In the genomic region with DNA sequence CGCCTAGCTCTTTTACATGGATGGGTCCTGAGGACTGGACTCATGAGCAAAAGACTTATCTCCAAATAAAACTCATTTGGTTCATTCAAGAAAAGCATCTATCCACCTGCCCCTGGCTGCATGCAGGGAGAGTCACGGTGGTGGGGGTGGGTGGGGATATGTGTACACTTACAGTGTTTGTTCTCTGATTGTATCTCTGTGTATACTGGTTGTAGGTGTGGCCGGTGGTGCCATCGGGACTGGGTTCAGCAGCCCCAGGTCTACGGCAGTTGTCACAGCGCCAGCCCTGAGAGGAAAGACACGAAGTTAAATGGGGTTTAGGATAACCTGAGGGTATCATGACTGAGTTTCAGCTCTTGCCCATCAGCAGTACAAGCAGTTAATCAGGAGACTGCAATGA, we compare ENCODE assay signal across 21 mouse cellular contexts.
"Had no signal": no experiment of that assay in that cellular context is flagged by ENCODE, and none has a peak within 500 bp of the region (broad histone marks: within the 10 kb centered on the region; RNA-seq: fewer than 3 reads in every experiment).

No protein-coding gene starts in this region.

- H3K4me2 ChIP-seq: intestine, embryonic 15.5 days; kidney, embryonic 15.5 days; limb, embryonic 13.5 days; liver, embryonic 12.5 days; liver, embryonic 15.5 days; lung, embryonic 15.5 days; midbrain, embryonic 13.5 days had no signal

- DNase-seq: kidney, adult 11 months; kidney, adult 8-10 months; kidney, postnatal 10 days; kidney, postnatal 4 days; liver; lung, adult 18-20 months; lung, postnatal 10 days; lung, postnatal 36 days; thymus, adult 2 months; thymus, postnatal 25 days had no signal

- ATAC-seq: intestine, embryonic 15.5 days; liver, embryonic 12.5 days; midbrain, embryonic 13.5 days; midbrain, embryonic 16.5 days had no signal

- H3K9ac ChIP-seq: intestine, embryonic 15.5 days; kidney, embryonic 15.5 days; limb, embryonic 13.5 days; liver, embryonic 12.5 days; liver, embryonic 15.5 days; lung, embryonic 15.5 days; midbrain, embryonic 13.5 days had no signal

- H3K4me1 ChIP-seq: intestine, embryonic 15.5 days; kidney, embryonic 15.5 days; limb, embryonic 10.5 days; limb, embryonic 13.5 days; liver, embryonic 12.5 days; liver, embryonic 15.5 days; lung, embryonic 15.5 days; megakaryocyte, embryonic 14.5 days; midbrain, embryonic 10.5 days; midbrain, embryonic 13.5 days had no signal

- H3K9me3 ChIP-seq: intestine, embryonic 15.5 days; kidney, embryonic 15.5 days; limb, embryonic 10.5 days; limb, embryonic 13.5 days; liver, embryonic 12.5 days; liver, embryonic 15.5 days; lung, embryonic 15.5 days; midbrain, embryonic 10.5 days; midbrain, embryonic 13.5 days had no signal

- H3K27ac ChIP-seq: intestine, embryonic 15.5 days; kidney, embryonic 15.5 days; limb, embryonic 10.5 days; limb, embryonic 13.5 days; liver, embryonic 12.5 days; liver, embryonic 15.5 days; lung, embryonic 15.5 days; midbrain, embryonic 10.5 days; midbrain, embryonic 13.5 days had no signal

- H3K4me3 ChIP-seq: intestine, embryonic 15.5 days; kidney, embryonic 15.5 days; limb, embryonic 10.5 days; limb, embryonic 13.5 days; liver, embryonic 12.5 days; liver, embryonic 15.5 days; lung, embryonic 15.5 days; megakaryocyte, embryonic 14.5 days; midbrain, embryonic 10.5 days; midbrain, embryonic 13.5 days had no signal

- H3K27me3 ChIP-seq: intestine, embryonic 15.5 days; kidney, embryonic 15.5 days; limb, embryonic 13.5 days; liver, embryonic 12.5 days; liver, embryonic 15.5 days; lung, embryonic 15.5 days; megakaryocyte, embryonic 14.5 days; midbrain, embryonic 13.5 days had no signal
